Mouse (Mus musculus): ENCODE data around the gene Hap1.

DNA sequence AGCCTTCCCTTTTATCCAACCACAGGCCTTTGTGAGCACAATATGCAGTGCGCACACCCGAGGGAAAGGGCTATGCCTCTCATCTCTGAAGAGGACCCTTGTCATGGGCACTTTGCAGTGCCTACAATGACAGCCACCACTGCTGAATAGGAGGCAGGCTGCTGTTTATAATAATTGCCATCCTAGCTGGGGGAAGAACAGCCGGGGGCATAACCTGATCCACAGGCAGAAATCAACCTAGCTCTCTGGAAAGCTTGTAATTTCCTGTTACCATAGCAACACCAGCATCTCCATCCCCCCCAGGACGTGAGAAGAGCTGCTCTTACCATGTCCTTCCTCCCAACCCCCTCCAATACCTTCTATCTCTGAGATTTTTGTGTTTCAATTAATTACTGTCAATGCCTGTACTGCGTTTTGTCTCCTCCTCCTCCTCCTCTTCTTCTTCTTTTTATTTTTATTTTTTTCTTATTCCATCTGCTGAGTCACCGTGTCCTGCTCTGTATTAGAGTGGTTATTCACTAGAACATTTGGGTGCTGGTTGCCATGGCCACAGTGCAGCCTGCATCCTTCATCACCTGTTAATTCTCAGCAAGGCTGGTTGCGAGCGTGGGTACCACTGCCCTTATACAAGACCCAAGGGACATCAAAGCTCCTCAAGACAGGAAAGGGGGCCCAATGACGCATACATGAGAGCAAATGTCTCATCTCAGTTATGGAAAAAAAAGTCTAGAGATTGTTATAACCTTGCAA is 23.0 kb downstream of the Hap1 start:
- TF ChIP-seq POLR2A (IDR thresholded peaks at IDR 0.05; ENCODE audit: borderline replicate concordance, extremely low read depth, insufficient read depth, insufficient read length, poor library complexity, severe bottlenecking) = no peak
- TF ChIP-seq CTCF (IDR thresholded peaks at IDR 0.05; ENCODE audit: borderline replicate concordance, extremely low read depth, insufficient read depth, insufficient read length) = no peak
